Mouse (Mus musculus) layer of hippocampus, postnatal 36 days (tissue): ENCODE measurements around the gene Hlcs. TPM values are rescaled to one million over a fixed set of nuclear protein-coding genes. Genes with fewer than 3 reads are reported as not detected.

ENCODE experiments used
- microRNA-seq, 2 experiments: library from miRNA; unstranded; fragments of <30 nt; microRNA quantifications; one replicate each; pipeline ENCODE4 v1.2.0; 2021
- total RNA-seq, 2 experiments: library from RNA; stranded (reverse); gene quantifications; 2 replicates each; pipeline ENCODE4 v1.2.3; 2021

Hlcs gene
- total RNA-seq, 2 experiments from 2014 or later = 12.8 to 13.0 TPM

Small RNA genes within 50 kb of the gene (microRNA-seq; reads per million reads assigned to microRNA genes)
- gene Gm23062 = 0 reads per million in 2 experiments

Other genes with a start within 250 kb of the Hlcs start
- gene Sim2, start 228.6 kb downstream of the Hlcs start, total RNA-seq = under 1 TPM; 0.07 to 0.33 TPM
- not detected for gene Ripply3, start 14.8 kb upstream of the Hlcs start, total RNA-seq
- 100 to 1,000 TPM; 806 to 836 TPM for gene Ttc3, start 57.0 kb upstream of the Hlcs start, total RNA-seq
- 10 to 100 TPM; 32.3 to 39.3 TPM for gene Pigp, start 58.3 kb upstream of the Hlcs start, total RNA-seq
- 10 to 100 TPM; 34.8 to 35.3 TPM for gene Vps26c, start 213.3 kb upstream of the Hlcs start, total RNA-seq